Mouse (Mus musculus) ES-Bruce4 (cell line): Measurements from ENCODE around the gene Xpc. TPM values are rescaled to one million over a fixed set of nuclear protein-coding genes. Genes with fewer than 3 reads are reported as not detected.

ENCODE experiments used
- H3K27ac ChIP-seq: 2 replicates; pipeline ENCODE4 v1.5.1; 2012; ENCODE audit warnings: low read length, inconsistent platforms; ENCODE audit not compliant: insufficient read depth
- H3K27me3 ChIP-seq: 2 replicates; pipeline ENCODE4 v1.6.1; 2012; ENCODE audit warnings: mild to moderate bottlenecking, low read length, inconsistent platforms; ENCODE audit not compliant: control insufficient read depth, poor library complexity, insufficient read depth, severe bottlenecking
- H3K36me3 ChIP-seq: 2 replicates; pipeline ENCODE4 v1.6.1; 2012; ENCODE audit warnings: inconsistent platforms, mild to moderate bottlenecking, low read length, moderate library complexity; ENCODE audit not compliant: control insufficient read depth, poor library complexity, insufficient read depth, severe bottlenecking
- H3K4me1 ChIP-seq: one replicate; pipeline ENCODE4 v1.8.1; 2011; ENCODE audit warnings: low read length; ENCODE audit not compliant: control insufficient read depth, insufficient read depth
- H3K4me3 ChIP-seq: 2 replicates; pipeline ENCODE4 v1.5.1; 2011; ENCODE audit warnings: low read depth, mild to moderate bottlenecking, low read length
- H3K9ac ChIP-seq: 2 replicates; pipeline ENCODE4 v1.6.1; 2012; ENCODE audit warnings: low read depth, mild to moderate bottlenecking, inconsistent platforms; ENCODE audit not compliant: poor library complexity, severe bottlenecking
- H3K9me3 ChIP-seq: replicated peaks from 2 replicates; pipeline ENCODE4 v1.6.1; 2012; ENCODE audit warnings: mild to moderate bottlenecking, low read length, inconsistent platforms; ENCODE audit not compliant: control insufficient read depth, poor library complexity, insufficient read depth, severe bottlenecking
- CTCF ChIP-seq: IDR thresholded peaks from one replicate; pipeline ENCODE4 v1.8.1; 2011; ENCODE audit warnings: low read depth, low read length
- EP300 ChIP-seq: IDR thresholded peaks from 2 replicates; pipeline ENCODE4 v1.6.1; 2011; ENCODE audit warnings: low read depth, low read length; ENCODE audit not compliant: insufficient read depth
- POLR2A ChIP-seq: IDR thresholded peaks from one replicate; pipeline ENCODE4 v1.8.1; 2011; ENCODE audit warnings: low read length; ENCODE audit not compliant: insufficient read depth
- polyA plus RNA-seq: library from polyadenylated mRNA; stranded (reverse); fragments of >200 nt; gene quantifications from 2 replicates; pipeline ENCODE4 v1.2.4, GENCODE M21; 2011; ENCODE audit warnings: low read depth; ENCODE audit not compliant: missing spikeins, insufficient read depth, insufficient read length

The Xpc gene
- polyA plus RNA-seq, 1 experiment = 16.5 TPM

DNA sequence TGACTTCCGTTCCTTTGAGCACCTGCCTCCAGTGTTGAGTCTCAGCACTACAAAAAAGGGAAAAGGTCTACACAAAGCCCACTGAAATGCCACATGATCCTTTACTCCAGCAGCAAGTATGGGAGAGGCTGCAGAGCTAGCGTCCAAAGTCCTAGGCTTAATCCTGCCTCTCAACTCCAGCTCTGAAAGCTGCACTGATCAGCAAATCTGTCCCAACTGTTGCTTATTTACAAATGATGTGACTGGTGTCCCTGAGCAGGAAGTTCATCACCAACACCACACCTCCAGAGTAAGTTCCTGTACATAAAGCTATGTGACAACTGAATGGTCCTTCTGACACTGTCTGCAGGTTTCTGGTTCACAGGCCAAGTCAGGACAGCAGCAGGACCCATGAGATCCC lies 49.9 kb downstream of the Xpc start:
- Histone ChIP-seq H3K9ac (no peak overlapping the region), H3K4me3 (no peak overlapping the region), H3K4me1 (peaks cover 7% of the 10 kb centered on the region), H3K27me3 (no peaks in the 10 kb centered on the region), H3K9me3 (no peaks in the 10 kb centered on the region), H3K27ac (no peak overlapping the region), H3K36me3 (peaks cover 43% of the 10 kb centered on the region)
- TF ChIP-seq POLR2A (no peak), EP300 (no peak), CTCF (no peak)

DNA sequence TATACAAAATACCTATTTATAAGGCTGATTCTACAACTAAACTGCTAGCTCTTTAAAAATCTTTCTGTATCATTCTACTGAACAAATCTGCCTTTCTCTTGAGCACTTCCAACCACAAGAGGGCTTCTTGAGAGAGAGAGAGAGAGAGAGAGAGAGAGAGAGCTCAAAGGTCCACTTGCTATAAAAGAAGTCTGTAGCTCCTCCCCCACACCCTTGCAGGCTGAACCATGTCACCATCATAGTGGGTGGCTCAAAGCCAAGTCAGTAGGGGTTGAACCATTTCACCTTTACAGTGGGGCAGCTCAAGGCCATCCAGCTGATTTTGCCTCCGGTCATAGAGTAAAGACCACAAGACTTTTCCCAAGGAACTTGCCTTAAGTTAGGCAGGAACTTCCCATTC lies 56.2 kb downstream of the Xpc start:
- H3K4me3 ChIP-seq = no peak overlapping the region
- peaks cover 10% of the 10 kb centered on the region for H3K36me3 ChIP-seq
- no peak overlapping the region for H3K27ac ChIP-seq
- H3K9ac ChIP-seq = no peak overlapping the region
- H3K27me3 ChIP-seq = no peaks in the 10 kb centered on the region
- H3K9me3 ChIP-seq = no peaks in the 10 kb centered on the region
- H3K4me1 ChIP-seq = no peaks in the 10 kb centered on the region
- no peak for TF ChIP-seq CTCF
- no peak for TF ChIP-seq POLR2A
- TF ChIP-seq EP300 = no peak

DNA sequence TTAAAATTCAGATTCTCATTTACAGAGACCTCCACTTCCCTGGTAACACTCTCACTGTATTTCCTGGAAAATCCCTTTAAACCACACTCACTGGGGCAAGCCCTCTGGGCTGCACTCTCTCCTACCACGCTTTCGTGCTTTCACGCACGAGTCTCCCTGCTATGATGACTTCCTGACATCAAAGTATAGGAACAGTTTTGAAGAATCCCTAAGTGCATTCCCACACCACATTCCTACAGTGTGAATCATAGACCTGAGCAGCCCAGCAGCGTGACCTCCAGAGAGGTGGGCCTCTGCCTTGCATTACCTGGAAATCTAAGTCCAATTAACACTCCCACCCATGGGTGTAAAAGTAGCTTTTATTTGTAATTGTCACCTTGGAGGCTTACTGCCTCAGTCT lies 61.1 kb downstream of the Xpc start:
- TF ChIP-seq EP300 (no peak), CTCF (no peak), POLR2A (no peak)
- Histone ChIP-seq H3K9me3 (no peaks in the 10 kb centered on the region), H3K4me1 (no peaks in the 10 kb centered on the region), H3K4me3 (no peak overlapping the region), H3K27me3 (no peaks in the 10 kb centered on the region), H3K9ac (no peak overlapping the region), H3K27ac (no peak overlapping the region), H3K36me3 (no peaks in the 10 kb centered on the region)

DNA sequence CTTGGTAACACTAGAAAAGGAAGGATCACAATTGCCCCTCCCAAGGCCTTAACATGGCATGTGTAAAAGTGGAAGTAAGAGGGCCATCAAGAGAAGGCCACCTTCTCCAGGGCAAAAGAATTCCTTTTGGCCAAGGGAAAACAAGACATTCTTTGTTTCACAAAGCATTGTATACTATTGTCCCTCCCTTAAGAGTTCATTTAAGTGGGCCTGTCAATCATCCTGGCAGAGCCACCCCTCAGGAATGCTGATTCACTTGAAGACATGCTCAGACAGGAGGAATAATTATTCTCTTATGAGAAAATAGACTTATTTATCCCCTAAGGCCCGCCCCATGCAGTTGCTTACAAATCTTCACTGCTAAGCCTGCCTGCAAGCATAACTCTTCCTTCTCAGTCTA lies 63.6 kb downstream of the Xpc start:
- TF ChIP-seq CTCF (no peak), EP300 (no peak), POLR2A (no peak)

DNA sequence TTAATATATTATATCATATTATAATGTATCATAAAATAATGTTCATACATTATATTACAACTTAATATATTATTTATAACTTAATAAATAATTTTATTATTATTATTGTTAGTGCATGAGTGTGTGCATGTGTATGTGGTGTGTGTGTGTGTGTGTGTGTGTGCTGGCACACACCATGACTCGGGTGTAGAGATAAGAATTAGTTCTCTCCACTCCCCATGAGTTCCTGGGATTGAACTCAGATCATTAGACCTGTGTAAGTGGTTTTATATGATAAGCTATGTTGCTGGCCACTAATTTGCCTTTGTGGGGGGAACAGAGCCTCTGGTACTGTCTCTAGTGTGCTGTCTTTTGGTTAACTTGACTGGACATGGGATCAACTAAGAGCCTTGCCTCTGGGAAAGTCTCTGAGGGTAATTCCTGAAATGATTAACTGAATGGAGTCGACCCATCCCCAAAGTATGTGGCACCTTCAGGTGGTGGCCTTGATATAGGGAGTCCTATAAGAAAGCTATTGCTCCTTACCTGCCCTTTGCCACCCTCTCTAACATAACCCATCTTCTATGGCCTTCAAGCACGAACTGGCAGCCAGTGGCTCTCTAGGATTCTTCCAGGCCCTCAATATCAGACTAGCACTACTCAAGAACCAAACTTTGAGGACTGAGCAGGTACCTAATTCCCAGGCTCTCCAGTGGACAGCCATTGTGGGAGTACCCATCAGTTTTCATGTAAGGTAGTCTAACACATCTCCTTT lies 66.0 kb downstream of the Xpc start:
- Histone ChIP-seq H3K9ac (no peak overlapping the region), H3K36me3 (no peaks in the 10 kb centered on the region), H3K27me3 (no peaks in the 10 kb centered on the region), H3K9me3 (no peaks in the 10 kb centered on the region), H3K4me3 (no peak overlapping the region), H3K27ac (no peak overlapping the region), H3K4me1 (no peaks in the 10 kb centered on the region)
- no peak for TF ChIP-seq POLR2A
- no peak for TF ChIP-seq CTCF
- TF ChIP-seq EP300 = no peak

More for the DNA sequence above, 63.6 kb downstream of the Xpc start:
- Histone ChIP-seq H3K9ac (no peak overlapping the region), H3K27ac (no peak overlapping the region), H3K9me3 (no peaks in the 10 kb centered on the region), H3K27me3 (no peaks in the 10 kb centered on the region), H3K4me3 (no peak overlapping the region), H3K4me1 (no peaks in the 10 kb centered on the region), H3K36me3 (no peaks in the 10 kb centered on the region)

DNA sequence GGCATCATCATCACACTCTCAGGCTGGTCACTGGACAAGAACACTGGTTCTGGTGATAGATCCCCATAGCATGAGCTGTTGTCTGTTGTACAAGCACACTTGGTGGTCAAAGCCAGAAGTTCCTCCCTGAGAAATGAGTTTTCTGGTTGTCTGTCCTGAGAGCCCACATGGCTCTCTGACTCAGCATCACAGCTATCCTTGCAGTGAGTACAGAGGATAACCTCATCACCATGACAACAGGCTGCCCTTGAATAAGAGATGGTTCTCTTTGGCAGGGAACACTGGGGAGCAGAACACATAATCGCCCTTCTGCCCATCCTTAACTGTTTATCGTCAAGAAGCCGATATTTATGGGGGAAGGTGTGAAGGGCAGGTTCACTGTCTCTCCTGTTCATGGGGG lies 70.4 kb downstream of the Xpc start:
- H3K4me3 ChIP-seq = no peak overlapping the region

More for the DNA sequence above, 70.4 kb downstream of the Xpc start:
- TF ChIP-seq CTCF (no peak), EP300 (no peak), POLR2A (no peak)
- Histone ChIP-seq H3K9me3 (no peaks in the 10 kb centered on the region), H3K27me3 (no peaks in the 10 kb centered on the region), H3K27ac (no peak overlapping the region), H3K9ac (no peak overlapping the region), H3K36me3 (no peaks in the 10 kb centered on the region), H3K4me1 (no peaks in the 10 kb centered on the region)
